Mouse (Mus musculus): ENCODE measurements around the gene Ap4s1.

DNA sequence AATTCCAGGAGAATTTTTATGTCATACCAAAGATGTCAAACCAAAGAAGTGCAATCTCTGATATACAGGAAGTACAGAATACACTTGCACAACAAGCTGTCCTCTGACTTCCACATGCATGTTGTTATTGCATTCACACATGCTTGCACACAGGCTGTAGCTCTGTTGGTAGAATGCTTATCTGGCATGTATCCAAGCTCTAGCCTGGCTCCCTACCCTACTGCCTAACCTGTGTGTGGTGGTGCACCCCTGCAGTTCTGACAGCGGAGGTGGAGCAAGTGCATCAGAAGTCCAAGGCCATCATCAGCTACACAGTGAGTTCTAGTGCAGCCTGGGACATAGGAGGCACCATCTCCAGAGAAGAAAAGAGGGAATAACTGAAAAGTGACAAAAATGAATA is 12.0 kb upstream of the Ap4s1 start:
- TF ChIP-seq CTCF (conservative IDR thresholded peaks at IDR 0.05; ENCODE audit: low read length) = no peak
- no peak for TF ChIP-seq POU5F1 (IDR thresholded peaks at IDR 0.05; ENCODE audit: borderline replicate concordance, low read length)
- TF ChIP-seq NANOG (IDR thresholded peaks at IDR 0.05; ENCODE audit: borderline replicate concordance, low read length) = no peak

All from E14TG2a.4 (cell line).